Mouse (Mus musculus) brain, embryonic 14.5 days (tissue): Measurements from ENCODE around the gene H2al1c.
"Not testable (repeated sequence)": the region's sequence is repeated elsewhere in the genome, so short reads cannot be mapped to it uniquely, and the experiment has no call there.

Experiments used
- CTCF ChIP-seq: fragments of 200-500 bp; IDR thresholded peaks from 2 replicates; pipeline ENCODE4 v1.5.1; 2012; ENCODE audit warnings: inconsistent platforms, mild to moderate bottlenecking, moderate library complexity, borderline replicate concordance; ENCODE audit not compliant: insufficient read depth, insufficient read length; ENCODE audit errors: extremely low read depth
- POLR2A ChIP-seq: fragments of 200-500 bp; IDR thresholded peaks from 2 replicates; pipeline ENCODE4 v1.6.1; 2012; ENCODE audit warnings: mild to moderate bottlenecking, inconsistent platforms, borderline replicate concordance; ENCODE audit not compliant: poor library complexity, insufficient read depth, insufficient read length, severe bottlenecking; ENCODE audit errors: extremely low read depth

DNA sequence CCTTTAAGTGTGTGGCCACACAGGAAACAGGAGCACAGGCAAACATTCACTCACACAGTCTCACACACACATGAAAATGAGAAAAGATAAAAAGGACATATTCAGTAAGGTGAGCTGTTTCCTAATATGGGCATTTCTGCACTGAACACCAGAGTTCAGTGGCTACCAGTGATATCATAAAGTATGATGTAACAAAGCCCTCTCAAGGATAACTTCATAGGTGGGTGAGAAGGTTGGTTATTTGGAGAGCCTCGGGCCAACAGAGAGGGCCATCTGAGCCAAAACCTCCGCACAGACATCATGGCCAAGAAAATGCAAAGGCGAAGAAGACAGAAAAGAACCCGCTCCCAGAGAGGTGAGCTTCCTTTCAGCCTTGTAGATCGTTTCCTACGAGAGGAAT, 9.4 kb downstream of the H2al1c start, which contains the start of gene H2al1f:
- TF ChIP-seq CTCF, POLR2A: not testable (repeated sequence)
